Mouse (Mus musculus): ENCODE data around the gene Ethe1.
A peak's percentile ranks its signal among the peaks of the same experiment; 100 is the strongest.

Gene Ethe1

DNA sequence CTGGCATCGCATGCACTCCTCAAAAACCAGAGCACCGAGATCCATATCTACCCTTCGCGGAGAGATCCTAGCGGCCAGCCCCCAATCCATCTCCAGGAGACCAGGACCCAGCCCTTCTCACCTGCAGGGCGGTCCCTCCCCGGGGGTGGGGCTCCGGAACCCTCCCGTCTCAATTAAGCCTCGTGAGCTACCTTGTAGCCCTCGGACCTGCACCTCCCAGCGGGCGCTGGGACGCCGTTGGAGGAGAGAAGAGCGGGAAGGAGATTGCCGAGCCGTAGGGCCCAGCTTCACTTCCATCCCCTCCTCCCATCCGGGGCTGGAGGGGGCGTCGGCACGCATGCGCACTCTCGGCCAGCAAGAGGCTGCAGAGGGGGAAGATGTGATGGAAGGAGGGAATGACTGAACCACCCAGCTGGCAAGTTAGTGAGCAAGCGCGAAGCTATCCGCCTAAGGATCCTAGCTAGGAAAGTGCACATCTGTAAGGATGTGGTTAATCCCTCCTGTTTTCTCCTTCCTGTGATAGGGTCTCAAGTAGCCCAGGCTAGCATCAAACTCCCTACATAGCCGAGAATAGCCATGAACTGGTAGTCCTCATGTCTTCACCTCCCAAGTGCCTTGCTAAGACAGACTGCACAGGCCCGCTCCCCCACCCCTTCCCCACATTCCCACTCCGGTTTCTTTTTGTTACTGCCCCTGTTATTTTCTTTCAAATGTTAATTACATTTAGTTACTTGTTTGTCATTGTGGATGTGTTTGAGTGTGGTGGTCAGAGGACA is at the start of gene Ethe1, which contains the start of gene Zfp575:
Gene Ethe1 (plus strand): TSS at position 214 of the 776 bp plus-strand sequence.
Gene Zfp575 (minus strand): TSS at position 312 of the 776 bp plus-strand sequence.
- no peak for DNase-seq

DNA sequence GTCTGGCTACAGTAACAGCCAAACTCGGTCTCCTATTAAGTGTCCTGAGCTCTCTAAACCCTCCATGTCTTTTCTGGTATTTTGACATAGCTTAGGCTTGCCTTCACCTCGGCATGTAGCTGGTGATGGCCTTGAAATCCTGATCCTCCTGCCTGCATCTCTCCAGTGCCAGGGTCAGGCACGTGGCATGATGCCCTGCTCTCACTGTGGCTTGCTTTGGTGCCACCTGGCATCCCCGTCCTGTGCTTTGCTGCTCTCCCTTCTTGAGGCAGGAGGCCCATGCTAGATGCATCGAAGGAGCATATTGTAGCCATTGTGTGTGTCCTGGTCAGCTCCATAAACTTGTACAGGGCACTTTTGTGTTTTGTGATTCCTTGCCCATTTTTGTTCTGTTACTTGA is 49.8 kb upstream of the Ethe1 start:
- no peak for DNase-seq

- DNase-seq, result no peak
These were observed 49.2 kb upstream of the Ethe1 start for GRCm38 (mm10) chr7:24538154-24538553.

DNA sequence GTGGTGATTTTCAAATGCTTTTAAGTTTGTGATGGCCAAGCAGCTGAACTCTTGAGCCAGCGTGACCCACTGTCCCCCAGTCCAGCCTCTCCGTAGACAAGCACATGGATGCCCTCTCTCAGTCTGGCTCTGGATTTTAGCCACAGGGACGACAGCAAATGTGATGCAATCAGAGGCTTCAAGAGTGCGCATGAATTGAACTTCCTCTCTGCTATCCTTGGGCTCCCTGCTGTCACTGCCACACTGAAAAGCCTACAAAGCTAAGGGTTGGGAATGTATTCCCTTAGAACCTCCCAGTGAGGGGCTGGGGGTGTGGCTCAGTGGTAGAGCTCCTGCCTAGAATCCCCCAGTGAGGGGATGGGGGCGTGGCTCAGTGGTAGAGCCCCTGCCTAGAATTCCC is 48.6 kb upstream of the Ethe1 start:
- no peak for DNase-seq

DNA sequence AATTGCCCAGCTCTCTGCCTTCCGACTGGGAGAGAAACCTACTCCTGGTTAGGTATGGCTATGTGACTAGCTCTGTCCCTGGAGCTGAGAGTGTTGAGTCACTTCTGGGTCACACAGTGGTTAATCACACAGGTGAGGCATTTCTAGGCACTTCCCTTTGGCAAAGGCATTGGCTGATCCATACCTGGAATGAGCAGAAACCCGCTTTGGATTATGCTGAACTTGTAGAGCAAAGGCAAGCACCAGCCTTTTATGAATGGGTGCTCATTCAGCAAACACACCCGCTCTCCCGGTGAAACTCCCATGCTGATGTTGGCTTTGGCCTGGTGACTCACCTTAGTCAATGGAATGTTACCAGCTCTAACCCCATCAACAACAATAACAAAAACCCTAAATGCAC is 47.7 kb upstream of the Ethe1 start:
- DNase-seq, result peak in 1 of 2 experiments; percentile 24

DNA sequence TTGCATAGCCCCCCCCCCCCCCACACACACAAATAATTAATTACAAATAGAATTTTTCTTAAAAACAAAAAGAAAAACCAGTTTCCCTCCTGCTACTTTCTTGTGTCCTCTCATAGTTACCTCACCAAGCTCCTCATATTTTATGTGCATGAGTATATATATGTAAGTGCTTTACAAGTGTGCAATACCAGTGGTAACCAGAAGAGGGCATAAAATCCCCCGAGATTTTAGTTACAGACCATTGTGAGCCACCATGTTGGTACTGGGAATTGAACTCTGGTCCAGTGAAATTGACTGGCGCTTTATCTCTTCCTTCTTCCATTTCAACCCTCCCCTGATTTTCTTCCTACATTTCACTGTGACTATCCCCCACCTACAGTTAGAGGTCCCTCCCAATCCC is 42.8 kb upstream of the Ethe1 start:
- no peak for DNase-seq

- DNase-seq, result no peak
These were observed 41.2 kb upstream of the Ethe1 start, which contains the start of the genes Pinlyp and Xrcc1 for GRCm38 (mm10) chr7:24546068-24546614. Gene Pinlyp (minus strand): TSS chr7:24546118. Gene Xrcc1 (plus strand): TSS chr7:24546289.

DNA sequence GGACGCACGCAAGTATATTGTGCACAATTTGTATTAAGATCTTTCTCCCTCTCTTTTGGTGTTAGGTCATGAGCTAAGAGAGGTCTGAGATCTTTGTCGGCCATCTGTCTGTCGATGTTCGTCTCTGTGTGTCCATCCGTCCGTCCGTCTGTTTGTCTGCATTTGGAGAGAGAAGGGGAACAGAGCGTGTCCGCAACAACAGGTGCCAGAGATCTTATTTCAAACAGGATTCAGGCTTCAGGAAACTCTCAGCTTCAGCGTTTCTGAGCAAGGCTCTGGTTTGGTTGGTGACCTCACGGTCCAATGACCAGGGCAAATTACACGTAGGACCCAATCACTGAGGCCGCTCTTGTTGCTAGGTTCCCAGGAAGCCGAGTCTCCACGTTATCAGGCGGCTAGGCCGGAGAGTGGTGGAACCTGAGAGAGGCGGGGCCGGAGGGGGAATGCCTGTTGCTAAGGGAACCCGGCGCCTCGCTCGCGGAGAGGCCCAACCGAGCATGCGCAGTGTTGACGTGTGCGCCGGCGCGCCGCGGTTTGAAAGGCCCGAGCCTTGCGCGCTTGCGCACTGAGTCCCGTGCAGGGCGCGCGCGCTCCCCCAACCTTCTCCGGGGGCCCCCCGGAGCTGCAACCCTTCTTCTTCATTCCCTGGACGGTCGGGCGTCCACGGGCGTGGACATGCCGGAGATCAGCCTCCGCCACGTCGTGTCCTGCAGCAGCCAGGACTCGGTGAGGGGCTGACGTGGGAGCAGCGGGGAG is 40.5 kb upstream of the Ethe1 start:
- peak; percentile 99 to 100 for DNase-seq

GRCm38 (mm10) chr7:24547534-24548036 is 39.8 kb upstream of the Ethe1 start:
- DNase-seq, result no peak

GRCm38 (mm10) chr7:24551985-24552759 is 35.2 kb upstream of the Ethe1 start:
- peak; percentile 29 to 59 for DNase-seq

GRCm38 (mm10) chr7:24555786-24556185 is 31.6 kb upstream of the Ethe1 start:
- DNase-seq, result no peak

DNA sequence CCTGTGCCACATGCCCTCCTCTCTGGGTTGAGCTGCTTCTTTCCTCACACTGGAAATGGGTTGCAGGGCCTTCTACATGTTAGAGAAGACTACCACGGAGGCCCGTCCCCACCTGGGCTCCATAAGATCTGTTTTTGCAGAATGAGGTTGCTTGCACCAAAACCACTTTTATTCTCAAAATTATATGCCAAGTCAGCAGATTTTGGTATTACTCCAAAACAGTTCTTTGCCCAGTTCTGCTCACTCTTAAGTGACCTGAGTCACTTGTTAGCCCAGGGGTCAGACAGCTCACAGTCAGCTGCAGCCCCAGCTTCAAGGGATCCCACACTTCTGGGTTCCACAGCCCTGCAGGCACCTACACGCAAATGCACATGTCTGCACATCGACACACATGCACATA is 25.9 kb upstream of the Ethe1 start:
- no peak for DNase-seq

DNA sequence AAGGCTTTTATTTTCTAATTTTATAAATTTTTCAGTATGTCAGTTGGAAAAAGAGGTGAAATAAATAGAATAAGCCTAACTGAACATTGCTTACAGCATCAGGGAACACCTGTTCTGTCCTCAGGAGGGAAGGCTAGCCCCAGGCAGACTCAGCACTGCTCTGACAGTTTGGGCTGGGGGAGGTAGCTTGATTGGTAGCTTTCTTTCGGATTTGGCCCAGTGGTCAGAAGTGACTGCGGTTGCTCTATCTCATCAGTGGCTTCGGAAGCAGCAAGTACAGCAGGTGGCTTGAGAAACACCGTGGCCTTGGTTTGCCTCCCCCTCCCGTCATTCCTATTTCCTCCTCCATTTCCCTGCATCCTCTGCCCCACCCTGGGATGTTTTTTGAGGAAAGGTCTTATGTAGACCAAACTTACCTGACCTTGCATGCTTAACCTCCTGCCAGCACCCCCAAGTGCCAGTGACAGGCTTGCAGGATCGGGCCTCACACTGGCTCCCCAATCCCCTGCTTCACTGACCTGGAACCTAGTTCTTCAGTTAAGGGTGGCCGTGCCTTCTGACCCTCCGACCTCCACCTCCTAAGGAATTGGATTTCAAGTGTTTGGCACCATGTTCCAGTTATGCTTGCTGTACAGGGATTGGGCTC is 24.0 kb upstream of the Ethe1 start:
- DNase-seq, result no peak

GRCm38 (mm10) chr7:24563837-24564206 is 23.5 kb upstream of the Ethe1 start:
- DNase-seq, result no peak

- DNase-seq, result peak; percentile 57 to 59
These were observed 22.6 kb upstream of the Ethe1 start for GRCm38 (mm10) chr7:24564607-24565265.

DNA sequence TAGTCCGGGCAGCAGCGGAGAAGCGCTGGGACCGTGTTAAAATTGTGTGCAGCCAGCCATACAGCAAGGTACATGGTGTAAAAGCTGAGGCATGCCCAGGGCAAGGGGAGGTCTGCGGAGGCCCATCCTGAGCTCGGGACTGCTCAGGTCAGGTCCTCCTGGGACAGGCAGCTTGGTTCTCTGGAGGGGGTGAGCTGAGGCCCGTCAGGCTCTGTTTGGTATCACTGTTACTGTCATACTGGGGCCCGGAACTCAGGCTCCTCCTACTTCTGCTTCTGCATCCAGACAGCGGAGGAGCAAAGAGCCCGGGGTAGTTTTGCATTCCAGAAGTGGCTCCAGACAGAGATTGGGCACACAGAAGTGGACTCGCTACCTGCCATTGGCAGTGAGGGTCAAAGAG is 21.7 kb upstream of the Ethe1 start:
- DNase-seq, result no peak

GRCm38 (mm10) chr7:24566206-24566605 is 21.1 kb upstream of the Ethe1 start:
- DNase-seq, result no peak

- no peak for DNase-seq
These were observed 18.8 kb upstream of the Ethe1 start for GRCm38 (mm10) chr7:24568512-24568911.

GRCm38 (mm10) chr7:24571071-24571470 is 16.3 kb upstream of the Ethe1 start:
- no peak for DNase-seq

- no peak for DNase-seq
These were observed 14.9 kb upstream of the Ethe1 start for GRCm38 (mm10) chr7:24572455-24572854.

- DNase-seq, result no peak
These were observed 13.0 kb upstream of the Ethe1 start for GRCm38 (mm10) chr7:24574224-24574796.

Data from lung, adult 18-20 months (tissue).